Mouse (Mus musculus) ovary, postnatal 10 days (tissue): ENCODE results near the gene Zfpl1.

Experiments used
- DNase-seq: peaks from one replicate; pipeline ENCODE4 v3.0.0; 2022; ENCODE audit warnings: low spot score

Zfpl1 gene

GRCm38 (mm10) chr19:6097847-6098246, 13.1 kb upstream of the Zfpl1 start:
- no peak for DNase-seq

GRCm38 (mm10) chr19:6094119-6094518, 9.4 kb upstream of the Zfpl1 start, which contains the start of gene AC131692.1:
Gene AC131692.1, plus strand, starts transcription at chr19:6094419.
- DNase-seq = no peak

GRCm38 (mm10) chr19:6088841-6089240, 4.1 kb upstream of the Zfpl1 start:
- no peak for DNase-seq

GRCm38 (mm10) chr19:6085417-6085879, 692 bp upstream of the Zfpl1 start:
- DNase-seq = no peak

GRCm38 (mm10) chr19:6082156-6082555, 2.6 kb downstream of the Zfpl1 start, which contains the start of gene Gm28374:
Gene Gm28374, minus strand, starts transcription at chr19:6082256.
- no peak for DNase-seq

- no peak for DNase-seq
Measured at GRCm38 (mm10) chr19:6079983-6080480, 4.7 kb downstream of the Zfpl1 start, which contains the start of gene Tmem262. Gene Tmem262, plus strand, starts transcription at chr19:6080033.

GRCm38 (mm10) chr19:6076564-6077393, 8.0 kb downstream of the Zfpl1 start, which contains the start of gene Vps51:
Gene Vps51, minus strand, starts transcription at chr19:6077231.
- DNase-seq = peak; percentile 56

GRCm38 (mm10) chr19:6073889-6074288, 10.9 kb downstream of the Zfpl1 start:
- no peak for DNase-seq

- DNase-seq = no peak
Measured at GRCm38 (mm10) chr19:6071261-6071660, 13.5 kb downstream of the Zfpl1 start.

GRCm38 (mm10) chr19:6070571-6071250, 14.0 kb downstream of the Zfpl1 start:
- no peak for DNase-seq

GRCm38 (mm10) chr19:6069851-6070250, 14.9 kb downstream of the Zfpl1 start:
- no peak for DNase-seq

GRCm38 (mm10) chr19:6068951-6069350, 15.8 kb downstream of the Zfpl1 start:
- DNase-seq = no peak

- DNase-seq = peak; percentile 75
Measured at GRCm38 (mm10) chr19:6067724-6068415, 16.9 kb downstream of the Zfpl1 start, which contains the start of gene Tm7sf2. Gene Tm7sf2, minus strand, starts transcription at chr19:6068373.

GRCm38 (mm10) chr19:6067011-6067723, 17.6 kb downstream of the Zfpl1 start:
- DNase-seq = no peak

- no peak for DNase-seq
Measured at GRCm38 (mm10) chr19:6066571-6066970, 18.2 kb downstream of the Zfpl1 start.

- DNase-seq = no peak
Measured at GRCm38 (mm10) chr19:6063081-6063480, 21.7 kb downstream of the Zfpl1 start.

GRCm38 (mm10) chr19:6062418-6062817, 22.3 kb downstream of the Zfpl1 start:
- DNase-seq = no peak

- DNase-seq = no peak
Measured at GRCm38 (mm10) chr19:6061641-6062302, 23.0 kb downstream of the Zfpl1 start.

- no peak for DNase-seq
Measured at GRCm38 (mm10) chr19:6061021-6061533, 23.7 kb downstream of the Zfpl1 start, which contains the start of gene Znhit2. Gene Znhit2, plus strand, starts transcription at chr19:6061192.

- no peak for DNase-seq
Measured at GRCm38 (mm10) chr19:6058966-6059365, 25.8 kb downstream of the Zfpl1 start.
